Mouse (Mus musculus) cerebellum, adult 8-10 months (tissue): Measurements from ENCODE around the gene Fbln7.

ENCODE experiments used
- DNase-seq: peaks from one replicate; pipeline ENCODE4 v3.0.0; 2022

Fbln7 gene

DNA sequence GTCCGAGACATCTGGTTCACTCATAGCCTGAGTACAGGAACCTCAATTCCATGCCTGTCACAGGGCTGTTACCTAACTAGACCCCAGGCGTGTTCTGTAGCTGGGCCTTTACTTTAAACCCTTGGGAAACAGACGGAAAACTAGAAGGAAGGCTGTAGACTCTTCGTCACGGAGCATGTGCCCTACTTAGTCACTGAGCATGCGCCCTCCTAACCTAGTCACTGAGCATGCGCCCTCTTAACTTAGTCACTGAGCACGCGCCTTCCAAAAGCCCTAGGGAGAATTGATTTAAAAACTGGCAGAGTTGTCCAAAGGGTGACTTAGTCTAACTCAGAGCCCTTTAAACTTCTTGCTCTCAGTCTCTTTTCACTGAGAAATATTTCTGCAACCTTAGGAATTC is at the start of gene Fbln7:
Fbln7 (plus strand) TSS at position 346 of the 400 bp plus-strand sequence.
- DNase-seq = no peak

DNA sequence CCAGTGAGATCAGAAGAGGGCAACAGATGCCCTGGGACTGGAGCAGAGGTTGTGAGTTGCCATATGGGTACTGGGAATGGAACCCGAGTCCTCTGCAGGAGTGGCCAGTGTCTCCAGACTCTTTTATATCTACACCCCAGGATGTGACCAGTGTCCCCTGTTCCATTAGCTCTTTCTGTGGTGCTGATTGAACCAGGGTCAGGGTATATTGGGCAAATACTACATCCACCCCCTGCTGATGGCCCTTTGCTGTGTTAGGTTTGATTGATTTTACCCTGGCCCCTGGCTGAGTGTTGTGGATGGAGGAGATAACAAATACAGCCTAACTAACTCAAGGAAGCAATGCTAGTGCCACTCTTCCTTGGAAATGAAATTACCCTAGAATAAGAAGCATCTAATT is 46.5 kb upstream of the Fbln7 start:
- DNase-seq = no peak

DNA sequence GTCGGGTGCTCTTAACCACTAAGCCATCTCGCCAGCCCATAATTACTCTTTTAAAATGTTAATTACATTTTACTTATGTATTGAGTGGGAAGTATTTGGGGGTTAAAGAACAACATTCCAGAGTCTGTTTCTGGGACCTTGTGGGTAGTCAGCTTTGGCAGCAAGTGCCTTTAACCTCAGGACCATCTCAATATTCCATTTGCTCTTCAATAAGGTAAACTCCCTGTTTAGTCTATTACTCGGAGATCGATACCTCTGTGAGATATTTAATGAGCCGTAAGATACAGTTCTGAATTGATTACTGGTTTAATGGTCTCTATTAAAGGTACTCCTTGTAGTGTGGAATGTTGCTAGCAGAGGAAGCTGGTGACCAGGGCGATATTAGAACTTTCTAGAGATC is 45.9 kb upstream of the Fbln7 start:
- DNase-seq = no peak

DNA sequence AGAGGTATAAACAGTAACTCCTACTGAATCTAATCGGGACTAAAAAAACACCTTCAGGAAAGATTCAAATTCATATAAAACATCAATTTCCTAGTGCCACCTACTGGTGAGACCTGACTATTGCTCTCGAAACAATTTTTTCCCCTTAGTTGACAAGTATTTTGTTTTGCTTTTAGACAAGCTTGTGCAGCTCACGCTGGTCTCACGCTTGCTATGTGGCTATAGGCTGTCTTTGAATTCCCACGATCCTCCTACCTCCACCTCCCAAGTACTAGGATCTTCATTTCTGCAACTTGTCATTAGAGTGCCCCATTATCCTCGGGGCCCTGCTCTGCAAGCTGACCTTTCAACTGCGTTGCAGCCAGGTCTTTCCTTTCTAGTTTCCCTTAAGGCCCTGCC is 45.4 kb upstream of the Fbln7 start:
- no peak for DNase-seq

DNA sequence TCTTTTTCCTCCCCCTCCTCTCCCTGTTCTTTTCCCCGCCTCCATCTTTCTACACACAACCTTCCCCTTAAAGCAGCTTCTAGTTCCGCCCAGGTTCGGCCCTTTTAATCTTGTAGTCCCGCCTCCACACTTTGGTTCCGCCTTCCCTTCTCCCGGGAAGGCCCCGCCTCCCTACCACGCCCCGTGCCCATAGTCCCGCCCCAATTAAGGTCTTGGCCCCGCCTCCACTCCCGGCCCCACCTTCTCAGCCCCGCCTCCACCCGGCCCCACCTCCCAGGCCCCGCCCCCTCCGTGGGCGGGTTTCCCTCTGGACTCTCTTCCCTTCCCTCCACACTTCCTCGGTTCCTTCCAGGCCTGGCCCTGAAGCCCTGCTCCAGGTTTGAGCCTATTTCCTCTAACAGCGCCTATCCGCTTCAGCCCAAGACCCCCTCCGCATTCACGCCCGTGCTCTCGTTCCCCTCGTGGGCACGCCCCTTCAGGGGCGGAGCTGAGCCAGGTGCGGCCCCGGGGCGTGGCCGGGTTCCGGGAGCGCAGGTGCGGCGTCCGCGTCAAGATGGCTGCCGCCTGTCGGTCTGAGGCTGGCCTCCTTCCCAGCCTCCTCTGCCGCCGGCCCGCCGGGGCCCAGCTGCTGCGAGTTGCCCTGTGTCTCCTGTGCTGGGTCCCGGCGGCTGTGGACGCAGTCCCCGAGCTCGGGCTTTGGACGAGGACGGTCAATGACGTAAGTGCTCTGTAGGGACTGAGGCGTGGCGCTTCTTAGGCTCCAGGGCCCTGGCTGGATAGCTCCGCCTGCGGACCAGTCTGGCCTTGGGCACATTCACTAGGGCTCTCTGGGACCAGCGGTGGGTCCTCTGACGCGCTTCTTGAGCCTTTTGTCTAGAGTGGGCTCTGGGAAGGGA is 44.7 kb upstream of the Fbln7 start, which contains the start of gene Tmem87b:
Tmem87b (plus strand) TSS at position 333 of the 896 bp plus-strand sequence.
- DNase-seq = peak; percentile 99

DNA sequence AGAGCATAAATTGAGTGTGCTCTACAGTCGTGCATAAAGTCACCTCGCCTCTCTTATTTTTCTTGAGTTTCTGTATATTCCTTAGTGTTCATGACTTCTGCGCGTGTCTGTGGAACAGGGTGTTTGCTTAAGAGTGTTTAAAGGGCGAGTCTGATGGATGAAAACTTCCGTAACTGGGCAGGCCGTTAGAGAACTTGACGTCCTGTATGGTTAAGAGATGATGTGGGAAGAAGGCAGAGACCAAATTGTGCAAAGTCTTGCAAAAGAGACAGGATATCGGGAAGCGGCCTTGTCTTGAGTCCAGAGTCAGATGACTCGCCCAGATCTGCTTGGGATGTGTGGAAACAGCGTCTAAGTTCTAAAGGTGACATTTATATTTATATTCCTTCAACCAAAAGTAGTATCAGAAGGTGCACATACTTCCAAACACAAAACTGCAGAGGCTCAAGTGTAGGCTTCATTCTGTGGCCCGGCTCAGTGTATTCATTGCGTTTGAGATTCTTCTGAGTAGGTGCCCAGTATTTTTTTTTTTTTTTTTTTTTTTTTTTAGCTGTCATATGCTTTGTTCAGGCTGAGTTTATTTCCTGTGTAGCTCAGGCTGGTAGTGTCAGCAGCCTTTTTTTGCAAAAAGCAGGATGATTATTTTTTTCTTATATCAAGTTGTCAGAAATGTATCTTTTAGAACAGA is 43.7 kb upstream of the Fbln7 start:
- DNase-seq = no peak

DNA sequence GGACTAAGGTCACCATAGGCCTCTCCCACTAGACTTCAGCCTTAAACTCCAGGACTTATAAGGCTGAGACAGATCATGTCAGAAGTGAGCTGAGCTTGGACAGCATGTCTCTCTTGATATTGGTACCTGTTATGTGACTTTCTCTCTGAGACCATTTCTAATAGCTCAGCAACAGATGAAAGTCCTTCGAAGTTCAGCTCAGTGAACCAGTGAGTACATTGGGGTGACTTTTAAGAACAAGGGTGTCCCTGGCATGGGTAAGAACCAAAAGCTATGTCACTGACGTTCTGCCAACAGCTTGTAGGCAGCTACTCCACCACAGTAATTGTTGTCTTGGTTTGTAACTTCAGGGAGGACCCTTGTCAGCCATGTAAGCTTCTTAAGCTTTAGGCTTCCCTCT is 42.1 kb upstream of the Fbln7 start:
- DNase-seq = no peak

DNA sequence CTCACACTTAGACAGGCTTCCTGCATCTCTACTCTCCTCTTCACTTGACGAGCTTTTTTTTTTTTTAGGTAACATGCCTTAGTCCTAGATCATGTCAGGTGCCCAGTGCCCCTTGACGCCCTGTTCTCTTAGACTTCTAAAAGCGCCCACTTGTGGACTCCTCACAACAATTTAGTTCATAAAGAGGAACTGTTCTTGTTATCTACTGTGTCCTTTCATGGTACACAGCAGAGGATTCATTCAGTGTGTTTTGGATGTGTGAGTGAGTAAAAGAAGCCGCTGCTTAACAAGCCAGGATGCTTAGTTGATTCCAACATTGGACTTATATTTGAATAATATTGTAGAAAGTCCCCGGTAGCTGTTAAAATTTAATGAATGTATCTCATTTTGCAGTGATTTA is 38.9 kb upstream of the Fbln7 start:
- no peak for DNase-seq

DNA sequence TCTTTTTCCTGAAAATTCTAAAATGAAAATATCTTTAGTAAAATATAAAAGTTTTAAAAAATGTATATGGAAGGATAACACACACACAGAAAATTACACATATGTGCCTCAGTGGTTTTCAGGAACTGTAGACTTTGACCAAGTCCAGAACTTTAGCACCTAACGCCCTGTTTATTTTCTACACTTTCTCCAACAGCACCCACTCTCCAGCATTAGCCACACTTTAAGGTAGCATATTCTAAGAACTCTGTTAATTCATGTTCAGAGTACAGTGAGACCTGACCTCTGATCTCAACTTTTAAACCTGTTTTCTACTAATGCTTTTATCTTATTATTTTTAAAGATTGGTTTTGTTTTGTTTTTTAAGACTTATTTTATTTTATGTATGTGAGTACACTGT is 35.0 kb upstream of the Fbln7 start:
- no peak for DNase-seq

DNA sequence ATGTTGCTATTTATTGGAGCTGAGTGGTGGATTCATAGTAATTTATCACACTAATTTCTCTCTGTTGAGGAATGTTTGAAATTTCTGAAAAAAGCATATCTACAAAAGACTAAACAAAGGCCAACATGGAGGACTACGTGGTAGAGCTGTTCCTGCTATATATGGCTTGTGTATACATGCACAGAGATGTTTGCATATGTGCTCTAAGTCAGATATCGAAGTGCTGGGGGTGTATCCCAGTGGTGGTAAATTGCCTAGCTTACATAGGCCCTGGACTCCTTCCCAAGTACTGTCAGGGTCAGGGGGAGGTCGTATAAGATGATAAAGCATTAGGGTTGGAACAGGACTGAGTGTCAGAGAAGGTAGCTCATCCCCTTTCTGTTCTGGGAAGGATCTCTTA is 30.2 kb upstream of the Fbln7 start:
- DNase-seq = no peak

DNA sequence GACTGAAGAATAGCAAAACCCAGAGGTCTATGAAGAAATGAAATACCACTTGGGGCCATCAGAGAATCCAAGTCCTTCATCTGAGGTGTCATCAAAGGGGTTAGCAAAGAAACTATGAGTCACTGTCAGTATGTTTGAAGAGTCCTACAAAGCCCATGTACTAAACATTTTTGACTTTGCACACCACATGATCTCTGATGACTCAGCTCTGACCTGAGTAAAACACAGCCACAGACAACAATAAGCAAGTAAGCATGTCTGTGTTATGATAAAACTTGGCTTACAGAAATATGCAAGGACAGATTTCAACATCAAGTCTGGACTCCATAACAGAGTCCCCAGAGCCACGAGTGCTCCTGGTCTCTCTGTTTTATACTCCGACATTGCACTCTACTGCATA is 29.7 kb upstream of the Fbln7 start:
- no peak for DNase-seq

DNA sequence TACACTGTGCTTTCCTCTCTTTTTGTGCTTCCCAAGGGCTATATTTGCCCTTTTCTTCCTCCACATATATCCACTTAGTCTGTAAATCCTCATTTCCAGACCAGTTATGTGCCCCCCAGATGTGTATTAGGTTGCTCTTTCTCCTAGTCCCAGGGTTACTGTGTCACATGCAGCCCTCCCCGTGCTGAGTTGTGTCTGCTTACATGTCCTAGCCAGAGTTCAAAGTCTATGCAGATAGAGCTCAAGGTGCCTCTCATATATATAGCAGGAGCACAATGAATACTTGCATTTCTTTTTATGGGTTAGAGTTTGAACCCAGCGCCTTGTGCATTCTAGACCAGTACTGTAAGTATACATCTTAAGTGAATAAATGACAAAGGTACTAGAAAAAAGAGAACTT is 29.3 kb upstream of the Fbln7 start:
- DNase-seq = no peak

DNA sequence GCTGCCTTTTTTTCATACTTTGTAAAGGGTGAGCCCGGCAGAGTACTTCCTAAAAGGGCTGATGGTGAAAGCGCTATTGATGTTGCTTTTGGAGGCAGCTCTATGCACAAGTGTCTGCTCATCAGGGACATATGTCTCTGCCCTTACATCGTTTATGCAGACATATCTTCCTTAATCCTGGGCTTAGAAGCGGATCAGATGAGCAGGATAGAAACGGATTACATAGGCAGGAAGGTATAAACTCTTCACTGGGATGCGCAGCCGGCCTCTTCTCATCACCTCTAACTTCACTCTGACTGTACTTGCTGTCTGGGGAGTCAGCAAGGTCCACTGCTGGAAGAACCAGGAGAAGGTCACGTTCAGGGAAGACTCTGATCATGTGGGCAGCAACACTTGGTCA is 25.2 kb upstream of the Fbln7 start:
- DNase-seq = no peak

DNA sequence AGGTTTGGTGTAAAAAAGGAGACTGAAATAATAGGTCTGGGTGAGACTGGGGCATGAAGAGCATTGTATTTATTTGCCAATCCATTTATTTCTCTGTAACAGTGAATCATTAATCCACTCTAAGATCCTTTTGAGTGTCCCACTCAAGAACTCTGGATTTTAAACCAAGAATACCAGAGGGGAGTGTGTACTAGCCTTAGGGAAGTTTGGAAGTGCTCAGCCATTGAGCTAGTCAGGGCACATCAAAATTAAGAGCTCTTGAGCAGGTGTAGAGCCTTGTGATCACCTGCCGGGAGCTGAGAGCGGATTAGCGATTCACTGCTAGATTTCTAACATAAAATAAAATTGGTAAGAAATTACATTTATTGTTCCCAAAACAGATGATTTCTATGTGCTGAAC is 24.2 kb upstream of the Fbln7 start:
- DNase-seq = no peak

DNA sequence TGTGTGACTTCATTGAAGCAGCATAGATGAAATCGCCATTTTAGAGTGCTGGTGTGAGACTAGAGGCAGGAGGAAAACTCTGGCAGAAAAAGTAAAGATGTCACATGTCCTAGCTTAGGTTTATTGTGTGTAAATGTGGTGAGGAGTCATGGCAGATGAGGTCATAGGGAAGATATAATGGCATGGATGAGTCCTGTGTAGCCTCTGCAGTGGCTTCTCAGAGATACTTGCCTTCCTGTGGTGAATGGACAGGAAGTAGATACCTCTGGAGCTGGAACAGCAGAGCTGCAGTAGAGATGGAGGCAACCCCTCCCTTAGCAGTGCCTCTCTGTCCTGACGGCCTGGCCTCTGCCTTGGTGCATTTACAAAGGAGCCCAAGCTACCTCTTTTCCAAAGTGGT is 23.3 kb upstream of the Fbln7 start:
- no peak for DNase-seq

DNA sequence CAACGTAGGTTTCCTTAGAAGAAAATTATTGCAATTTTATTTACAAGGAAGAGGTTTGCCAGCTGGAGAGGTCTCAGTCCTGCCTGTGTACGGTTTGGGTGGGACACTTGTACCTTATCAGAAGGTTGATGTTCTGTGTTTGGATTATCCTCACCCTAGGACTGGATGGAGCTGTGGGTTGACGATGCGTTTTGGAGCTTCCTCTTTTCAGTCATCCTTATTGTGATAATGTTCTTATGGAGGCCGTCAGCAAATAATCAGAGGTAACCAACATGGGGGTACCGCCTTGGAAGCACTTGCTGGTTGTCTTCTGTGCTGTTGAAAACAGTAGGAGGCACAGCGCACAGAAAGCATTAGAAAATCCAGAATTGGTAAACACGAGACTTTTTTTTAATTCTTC is 20.3 kb upstream of the Fbln7 start:
- DNase-seq = no peak

DNA sequence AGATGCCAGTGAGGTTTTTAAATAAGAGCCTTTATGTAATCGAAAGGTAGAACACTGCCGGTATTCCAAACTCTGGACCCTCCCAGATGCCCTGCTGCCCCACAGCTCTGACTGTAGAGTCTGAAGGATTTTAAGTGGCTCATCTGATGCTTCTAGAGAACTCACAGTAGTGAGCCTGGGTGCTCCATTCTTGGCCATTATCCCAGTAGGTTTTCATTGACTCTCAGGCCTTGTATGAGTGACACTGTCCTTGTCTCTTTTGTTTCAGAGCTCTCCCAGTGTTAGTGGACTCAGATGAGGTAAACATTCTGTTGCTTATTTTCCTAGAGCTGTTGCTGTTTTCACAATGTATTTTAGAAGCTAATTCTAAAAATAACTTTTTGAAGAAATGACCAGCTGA is 12.7 kb upstream of the Fbln7 start:
- no peak for DNase-seq

DNA sequence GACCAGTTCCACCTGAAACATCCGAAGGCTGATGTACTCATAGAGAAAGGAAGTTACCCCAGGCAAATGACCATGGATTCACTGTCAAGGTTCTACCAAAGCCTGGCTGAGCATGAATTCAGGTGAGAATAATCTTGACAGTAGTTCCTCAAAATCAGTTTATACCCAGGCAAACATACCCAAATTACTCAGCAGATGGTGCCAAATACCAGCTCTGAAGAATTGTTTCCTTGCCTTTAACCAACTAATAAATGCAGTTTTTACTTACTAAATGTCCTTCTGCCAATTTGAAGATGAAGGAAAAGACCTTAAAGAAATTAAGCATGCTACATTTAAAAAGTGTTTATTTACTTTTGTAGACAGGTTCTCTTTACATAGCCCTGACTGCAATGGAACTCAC is 6.1 kb upstream of the Fbln7 start:
- no peak for DNase-seq

DNA sequence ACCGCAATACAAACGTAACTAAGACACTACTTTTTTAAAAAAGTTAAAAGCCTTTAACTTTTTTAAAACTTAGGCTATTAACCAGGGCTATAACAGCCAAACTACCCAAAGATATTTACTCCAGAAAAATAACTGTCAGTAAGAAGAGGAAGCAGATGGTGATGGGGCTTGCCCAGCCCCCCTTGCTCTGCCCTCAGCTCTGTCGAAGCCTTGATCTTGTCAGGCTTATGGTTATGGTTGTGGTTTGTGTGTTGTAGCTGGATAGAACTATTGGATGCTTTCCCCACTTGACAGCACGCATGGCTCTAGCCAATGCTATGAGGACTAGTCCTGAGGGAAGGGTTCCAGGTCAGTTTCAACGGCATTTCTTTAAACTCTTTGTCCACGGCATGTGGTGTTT is 3.8 kb upstream of the Fbln7 start:
- DNase-seq = no peak

DNA sequence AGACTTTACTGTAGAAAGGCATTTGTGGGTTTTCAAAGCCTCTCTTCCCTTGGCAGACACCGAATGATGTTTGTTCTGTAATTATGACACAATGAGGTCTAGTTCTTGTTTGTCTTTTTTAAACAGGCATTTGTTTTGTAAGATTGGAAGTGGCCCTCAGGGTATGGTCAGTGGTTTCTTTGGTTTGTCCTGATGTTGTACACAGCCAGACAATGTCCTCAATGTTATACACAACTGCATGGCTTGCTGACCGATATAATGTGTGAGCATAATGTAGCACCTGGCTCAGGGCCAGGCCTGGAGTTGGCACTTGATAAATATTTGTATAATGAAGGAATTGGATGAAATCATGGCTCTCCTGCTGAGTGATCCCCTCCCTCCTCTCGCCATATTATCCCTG is 2.9 kb upstream of the Fbln7 start:
- DNase-seq = no peak

DNA sequence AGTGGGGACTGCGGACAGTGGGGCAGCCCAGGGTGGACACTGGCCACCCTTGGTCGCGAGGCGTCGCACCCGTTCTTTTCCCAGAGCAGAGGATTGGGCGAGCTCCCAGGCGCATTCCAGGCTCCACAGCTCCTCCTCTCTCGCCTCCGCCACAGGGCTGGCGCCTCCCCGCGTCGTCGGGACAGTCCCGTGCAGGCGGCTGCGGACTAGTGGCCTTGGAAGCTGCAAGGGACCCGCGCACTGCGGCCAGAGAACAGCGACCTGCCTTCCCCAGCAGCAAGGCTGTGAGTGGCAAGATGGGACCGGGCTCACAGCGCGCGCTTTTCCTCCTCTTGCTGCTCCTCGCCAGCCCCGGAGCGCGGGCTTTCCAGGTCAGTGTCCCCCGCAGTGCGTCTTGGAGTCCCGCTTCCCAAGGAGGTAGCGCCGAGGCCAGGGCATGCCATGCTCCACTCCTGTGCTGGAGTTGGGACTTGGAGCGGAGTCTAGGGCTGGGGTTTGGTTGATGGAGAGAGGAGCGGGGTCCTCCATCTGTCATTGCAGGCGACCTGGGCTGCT is 1.1 kb downstream of the Fbln7 start:
- peak; percentile 27 for DNase-seq

DNA sequence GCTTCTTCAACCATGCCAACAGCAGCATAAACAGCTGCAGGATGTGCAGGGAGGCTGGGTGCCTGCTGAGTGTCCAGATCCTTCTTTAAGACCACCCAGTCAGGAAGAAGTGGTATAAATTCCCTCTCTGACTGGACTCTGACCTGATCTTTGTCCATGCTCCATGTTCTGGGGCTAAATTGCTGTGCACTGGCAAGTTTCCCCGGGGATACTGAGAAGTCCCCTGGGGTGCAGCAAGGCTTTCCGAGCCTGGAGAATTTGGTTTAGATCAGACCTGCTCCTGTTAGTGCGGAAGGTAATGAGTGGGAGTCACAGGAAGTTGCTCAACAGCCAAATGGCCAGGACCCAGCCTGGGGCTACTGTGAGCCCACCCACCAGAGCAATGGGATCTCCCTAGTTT is 2.3 kb downstream of the Fbln7 start:
- no peak for DNase-seq

DNA sequence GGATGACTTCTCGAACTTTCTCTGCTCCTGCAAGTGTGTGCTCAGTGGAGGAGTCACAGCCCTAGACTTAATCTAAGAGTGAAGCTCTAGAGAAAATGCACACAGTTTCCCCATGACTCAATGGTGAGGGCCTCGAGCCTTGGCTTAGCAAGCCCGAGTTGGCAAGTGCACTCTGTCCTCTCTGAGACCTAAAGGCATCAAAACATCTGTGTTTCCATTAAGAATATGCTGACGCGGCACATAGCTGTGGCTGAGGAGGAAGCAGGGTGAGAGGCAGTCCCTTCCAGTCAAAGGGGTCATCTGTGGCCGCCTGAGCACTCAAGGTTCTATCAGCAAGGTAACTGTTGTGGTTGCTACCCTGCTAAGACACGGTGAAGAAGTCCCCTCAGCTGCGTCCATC is 8.9 kb downstream of the Fbln7 start:
- no peak for DNase-seq

DNA sequence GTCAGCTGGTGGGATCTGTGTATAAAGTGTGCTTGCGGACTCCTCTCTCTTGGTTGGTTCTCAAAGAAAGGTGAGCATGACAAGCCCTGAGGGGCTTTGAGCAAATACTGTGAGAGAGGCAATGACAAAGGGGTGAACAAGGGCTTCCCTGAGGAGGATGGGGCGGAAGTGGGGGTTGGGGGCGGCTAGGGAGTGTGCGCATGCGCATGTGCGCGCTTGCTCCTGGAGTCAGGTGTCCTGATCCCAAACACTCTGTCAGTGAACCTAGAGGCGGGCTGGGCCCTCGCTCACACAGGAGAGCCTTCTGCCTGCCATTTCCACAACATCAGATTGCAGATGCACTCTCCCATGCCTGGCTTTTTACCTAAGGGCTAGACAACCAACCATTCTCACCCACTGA is 9.5 kb downstream of the Fbln7 start:
- DNase-seq = no peak
